Mouse (Mus musculus): ENCODE data around the gene Atf3. TPM values are rescaled to one million over a fixed set of nuclear protein-coding genes. Genes with fewer than 3 reads are reported as not detected.

Atf3 gene
- total RNA-seq, 1 experiment from 2014 or later, result 242 TPM

DNA sequence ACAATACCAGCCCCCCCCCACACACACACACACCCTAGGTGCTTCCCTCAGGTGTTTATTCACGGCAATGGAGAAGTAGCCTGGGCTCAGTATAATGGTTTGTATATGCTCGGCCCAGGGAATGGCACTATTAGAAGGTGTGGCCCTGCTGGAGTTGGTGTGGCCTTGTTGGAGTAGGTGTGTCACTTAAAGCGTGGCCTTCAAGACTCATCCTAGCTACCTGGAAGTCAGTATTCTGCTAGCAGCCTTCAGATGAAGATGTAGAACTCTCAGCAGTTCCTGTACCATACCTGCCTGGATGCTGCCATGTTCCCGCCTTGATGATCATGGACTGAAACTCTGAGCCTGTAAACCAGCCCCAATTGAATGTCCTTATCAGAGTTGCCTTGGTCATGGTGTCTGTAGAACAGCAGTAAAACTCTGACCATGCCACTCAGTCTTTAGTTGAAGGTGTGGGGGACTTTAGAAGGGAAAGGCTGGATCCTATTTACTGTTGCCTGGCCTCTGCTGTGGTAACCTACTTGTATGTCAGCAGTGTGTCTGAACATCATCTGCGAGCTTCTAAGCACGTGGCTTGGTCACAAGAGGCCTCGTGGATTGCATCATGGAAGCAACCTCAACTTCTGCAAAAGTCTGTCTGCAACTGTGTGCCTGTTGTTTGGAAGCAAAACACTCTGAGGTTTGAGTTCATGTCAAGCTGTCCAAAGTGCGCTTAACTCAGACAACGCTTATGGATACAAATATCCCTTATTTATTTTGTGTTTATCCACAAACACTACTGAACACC, 16.8 kb downstream of the Atf3 start:
- peak; percentile 88 for ATAC-seq (replicated peaks; ENCODE audit: insufficient number of reproducible peaks, low FRiP score, low TSS enrichment, poor library complexity, severe bottlenecking)

DNA sequence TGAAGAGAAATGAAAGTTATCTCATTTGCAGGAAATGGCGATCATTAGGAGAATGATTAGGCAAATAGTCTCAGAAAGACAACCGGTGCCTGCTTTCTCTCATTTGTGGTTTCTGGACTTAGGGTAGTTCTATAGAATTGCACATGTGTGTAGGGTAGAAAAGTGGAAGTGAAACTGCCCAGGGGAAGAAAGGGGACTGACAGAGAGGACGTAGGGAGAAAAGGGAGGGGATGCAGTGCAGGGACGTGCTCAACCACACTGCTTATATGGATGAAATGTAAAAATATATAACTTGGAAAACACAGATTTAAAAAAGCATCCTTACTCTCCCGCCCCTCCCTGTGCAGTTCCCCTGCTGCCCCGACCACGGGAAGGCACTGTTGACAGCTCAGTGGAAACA, 19.9 kb downstream of the Atf3 start:
- ATAC-seq (replicated peaks; ENCODE audit: insufficient number of reproducible peaks, low FRiP score, low TSS enrichment, poor library complexity, severe bottlenecking), result peak; percentile 66

DNA sequence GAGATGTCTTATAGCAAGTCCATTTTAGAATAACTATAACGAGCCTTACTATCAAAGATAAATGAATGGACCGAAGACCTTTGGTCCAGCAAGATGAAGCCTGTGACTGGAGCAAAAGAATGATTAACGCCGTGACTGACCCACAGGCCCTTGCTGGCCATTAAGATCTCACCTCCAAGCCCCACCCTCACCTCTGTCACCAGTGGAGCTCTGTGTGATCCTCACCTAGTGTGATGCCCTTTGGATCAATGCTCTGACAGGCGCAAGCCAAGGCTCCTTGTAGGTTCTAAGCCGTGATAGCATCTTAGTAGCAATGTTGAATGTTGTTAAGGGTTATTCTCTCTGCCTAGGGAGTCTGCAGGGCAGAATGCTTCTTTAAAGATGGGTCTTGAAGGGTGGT, 21.8 kb downstream of the Atf3 start:
- ATAC-seq (replicated peaks; ENCODE audit: insufficient number of reproducible peaks, low FRiP score, low TSS enrichment, poor library complexity, severe bottlenecking), result no peak

- peak; percentile 62 for ATAC-seq (replicated peaks; ENCODE audit: insufficient number of reproducible peaks, low FRiP score, low TSS enrichment, poor library complexity, severe bottlenecking)
Measured at GRCm38 (mm10) chr1:191193657-191194424, 24.0 kb downstream of the Atf3 start.

DNA sequence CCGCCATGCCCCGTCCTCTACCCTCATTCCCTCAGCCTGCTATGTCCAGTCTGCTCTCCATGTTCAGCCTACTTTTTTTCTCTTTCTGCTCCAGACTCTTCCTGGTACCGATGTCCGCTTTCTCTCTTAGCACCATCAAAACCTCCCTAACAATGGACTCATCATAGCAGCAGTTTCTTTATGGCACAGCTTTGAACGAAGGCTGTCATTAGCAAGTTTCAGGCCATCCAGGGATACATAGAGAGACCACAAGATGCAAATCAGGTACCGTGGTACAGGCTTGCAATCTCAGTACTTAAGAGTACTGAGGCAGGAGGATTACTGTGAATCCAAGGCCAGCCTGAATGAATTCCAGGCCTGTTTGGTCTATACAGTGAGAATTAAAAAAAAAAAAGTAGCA, 25.1 kb downstream of the Atf3 start:
- no peak for ATAC-seq (replicated peaks; ENCODE audit: insufficient number of reproducible peaks, low FRiP score, low TSS enrichment, poor library complexity, severe bottlenecking)

DNA sequence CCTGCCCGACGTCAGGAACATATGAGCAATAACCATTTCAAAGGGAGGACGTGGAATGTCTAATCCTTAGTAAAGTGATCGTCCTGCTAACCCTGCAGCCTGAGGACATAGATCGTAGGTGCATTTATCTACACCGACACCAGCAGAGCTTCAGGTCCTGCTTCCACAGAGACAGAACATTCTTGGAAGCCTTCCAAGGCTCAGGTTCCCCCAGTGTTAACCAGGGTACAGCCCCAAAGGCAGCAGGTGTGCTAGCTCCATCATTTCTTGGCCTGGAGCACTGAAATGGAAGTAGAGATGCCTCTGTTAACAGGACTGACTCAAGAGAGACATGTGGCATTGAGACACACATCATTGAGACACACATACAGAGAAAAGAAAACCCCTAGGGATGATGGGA, 25.6 kb downstream of the Atf3 start:
- no peak for ATAC-seq (replicated peaks; ENCODE audit: insufficient number of reproducible peaks, low FRiP score, low TSS enrichment, poor library complexity, severe bottlenecking)

- no peak for ATAC-seq (replicated peaks; ENCODE audit: insufficient number of reproducible peaks, low FRiP score, low TSS enrichment, poor library complexity, severe bottlenecking)
Measured at GRCm38 (mm10) chr1:191189671-191190372, 28.0 kb downstream of the Atf3 start.

DNA sequence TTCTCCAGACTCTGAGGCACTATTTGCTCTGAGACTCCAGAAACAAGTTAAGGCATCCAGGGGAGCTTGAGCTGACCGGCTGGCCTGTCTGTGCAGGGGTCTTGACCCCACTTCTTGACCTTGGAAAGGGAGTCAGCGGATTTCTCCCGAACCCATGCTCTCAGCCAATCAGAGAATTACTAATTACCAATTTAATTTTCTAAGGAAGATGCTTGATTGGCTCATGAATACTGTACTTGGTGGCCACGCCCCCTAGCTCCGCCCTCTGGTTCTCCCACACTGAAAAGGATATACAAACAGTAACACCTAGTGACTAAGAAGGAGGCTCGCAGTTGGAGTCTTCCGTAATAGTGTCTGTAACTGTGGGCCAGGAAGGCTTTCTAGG, 31.5 kb downstream of the Atf3 start:
- no peak for ATAC-seq (replicated peaks; ENCODE audit: insufficient number of reproducible peaks, low FRiP score, low TSS enrichment, poor library complexity, severe bottlenecking)

GRCm38 (mm10) chr1:191185761-191186385, 32.0 kb downstream of the Atf3 start:
- ATAC-seq (replicated peaks; ENCODE audit: insufficient number of reproducible peaks, low FRiP score, low TSS enrichment, poor library complexity, severe bottlenecking), result no peak

GRCm38 (mm10) chr1:191184841-191185251, 33.0 kb downstream of the Atf3 start:
- no peak for ATAC-seq (replicated peaks; ENCODE audit: insufficient number of reproducible peaks, low FRiP score, low TSS enrichment, poor library complexity, severe bottlenecking)

DNA sequence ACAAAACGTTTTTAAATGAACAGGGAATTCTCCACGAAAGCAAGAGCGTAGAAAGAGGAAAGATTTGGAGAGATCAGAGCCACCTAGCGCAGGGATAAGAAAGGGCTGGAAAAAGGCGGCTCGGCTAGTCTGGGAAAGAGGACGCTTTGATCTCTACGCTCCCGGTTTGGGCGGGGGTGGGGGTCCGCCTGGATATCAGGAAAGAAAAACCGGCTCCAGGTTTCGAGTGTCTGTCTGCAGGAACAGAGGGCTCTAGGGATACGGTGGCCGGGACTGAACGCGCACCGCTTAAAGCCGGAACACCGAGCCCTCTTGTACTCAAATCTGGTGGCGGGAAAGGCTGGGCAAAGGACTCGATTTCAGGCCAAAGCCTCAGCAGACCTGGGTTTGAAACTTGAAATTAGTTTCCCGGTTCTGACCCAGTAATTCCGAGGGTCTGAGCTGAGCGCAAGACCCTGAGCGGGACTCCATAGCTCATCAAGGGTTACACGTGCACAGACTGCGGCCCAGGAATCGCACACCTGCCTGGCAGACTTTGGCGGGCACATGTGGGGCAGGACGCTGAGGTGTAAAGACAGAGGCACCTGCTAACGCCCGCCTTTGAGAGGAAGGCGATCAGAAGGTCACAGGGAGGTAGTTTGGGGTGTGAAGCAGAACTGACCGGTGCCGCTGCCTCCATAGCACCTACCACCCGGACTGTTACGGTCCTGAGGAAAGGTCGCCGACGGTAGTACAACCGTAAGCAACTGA, 33.6 kb downstream of the Atf3 start:
- ATAC-seq (replicated peaks; ENCODE audit: insufficient number of reproducible peaks, low FRiP score, low TSS enrichment, poor library complexity, severe bottlenecking), result no peak

GRCm38 (mm10) chr1:191183163-191184065, 34.4 kb downstream of the Atf3 start:
- ATAC-seq (replicated peaks; ENCODE audit: insufficient number of reproducible peaks, low FRiP score, low TSS enrichment, poor library complexity, severe bottlenecking), result peak; percentile 77

GRCm38 (mm10) chr1:191182431-191183162, 35.2 kb downstream of the Atf3 start:
- ATAC-seq (replicated peaks; ENCODE audit: insufficient number of reproducible peaks, low FRiP score, low TSS enrichment, poor library complexity, severe bottlenecking), result peak; percentile 18

- ATAC-seq (replicated peaks; ENCODE audit: insufficient number of reproducible peaks, low FRiP score, low TSS enrichment, poor library complexity, severe bottlenecking), result no peak
Measured at GRCm38 (mm10) chr1:191181469-191182259, 36.2 kb downstream of the Atf3 start.

DNA sequence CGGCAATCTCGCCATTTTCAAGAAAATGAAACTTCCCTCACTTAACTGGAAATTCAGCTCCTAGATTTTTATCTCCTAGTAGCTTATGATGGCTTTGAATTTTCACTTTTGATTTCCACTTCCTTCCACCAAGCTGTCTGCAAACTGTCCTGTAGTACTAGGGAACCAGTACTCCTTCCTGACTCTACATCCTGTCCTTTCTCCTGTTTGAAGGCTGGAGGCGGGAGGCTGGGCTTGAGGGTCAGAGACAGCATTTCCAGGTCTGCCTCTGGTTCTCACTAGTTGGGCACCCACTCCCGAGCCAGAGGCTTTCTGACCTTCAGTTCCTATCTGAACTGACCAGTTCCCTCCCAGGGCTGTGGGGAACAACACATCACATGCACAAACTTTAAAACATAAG, 37.4 kb downstream of the Atf3 start:
- ATAC-seq (replicated peaks; ENCODE audit: insufficient number of reproducible peaks, low FRiP score, low TSS enrichment, poor library complexity, severe bottlenecking), result no peak

GRCm38 (mm10) chr1:191179846-191180245, 38.0 kb downstream of the Atf3 start:
- ATAC-seq (replicated peaks; ENCODE audit: insufficient number of reproducible peaks, low FRiP score, low TSS enrichment, poor library complexity, severe bottlenecking), result no peak

Data from monocyte, adult 5-6 weeks (primary cell).